In the genomic region with DNA sequence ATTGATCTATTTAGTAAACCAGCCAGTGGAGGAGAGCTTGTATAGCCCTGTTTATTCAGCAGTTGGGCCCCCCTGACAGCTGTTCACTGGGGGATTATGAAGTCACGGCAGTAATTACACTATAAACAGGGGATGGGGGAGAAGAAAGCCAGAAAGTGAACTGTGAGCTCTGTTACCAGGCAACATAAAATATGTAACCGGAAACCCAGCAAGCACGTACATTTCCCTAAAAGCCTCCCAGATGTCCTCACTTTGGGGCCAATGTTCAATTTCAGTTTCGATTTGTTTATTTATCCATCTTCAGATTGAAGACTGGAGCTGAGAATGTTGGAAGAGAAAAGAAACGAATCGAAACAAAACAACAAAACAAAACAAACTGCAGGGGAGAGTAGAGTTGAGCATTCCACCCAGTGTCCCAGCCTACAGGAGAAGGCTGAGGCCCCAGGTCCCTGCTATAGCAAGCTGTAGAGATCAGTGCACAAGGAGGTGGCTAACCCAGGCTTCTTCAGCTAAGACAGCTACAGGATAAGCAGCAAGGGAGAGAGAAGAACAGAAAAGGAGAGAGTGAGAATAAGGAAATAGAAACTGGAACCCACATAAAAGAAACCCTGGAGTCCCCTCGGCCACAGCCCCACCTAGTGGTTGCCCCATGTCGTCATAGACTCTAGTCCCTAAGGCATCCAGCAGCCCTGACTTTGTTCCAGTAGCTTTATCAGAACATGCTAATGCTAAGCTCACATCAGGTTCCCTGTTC, we compare ENCODE assay signal across 8 mouse cellular contexts.
A peak's percentile ranks its signal among the peaks of the same experiment; 100 is the strongest.
DNase-seq lines count a peak whose midpoint lies in the region; ATAC-seq lines count a peak whose summit lies in the region.

No protein-coding gene starts in this region.

- H3K4me1 ChIP-seq in forebrain, embryonic 11.5 days (replicated peaks; ENCODE audit: control insufficient read depth, insufficient read depth, low read length), result no peaks in the 10 kb centered on the region; the same call in 1 of the 2 replicates
- H3K4me1 ChIP-seq in forebrain, embryonic 12.5 days, result peaks cover 18% of the 10 kb centered on the region
- H3K4me1 ChIP-seq in liver, embryonic 13.5 days (replicated peaks), result no peaks in the 10 kb centered on the region; the same call in 1 of the 2 replicates

- no peaks in the 10 kb centered on the region for H3K27me3 ChIP-seq in forebrain, embryonic 11.5 days (ENCODE audit: control insufficient read depth, insufficient read depth, low read length)
- H3K27me3 ChIP-seq in forebrain, embryonic 12.5 days, result no peaks in the 10 kb centered on the region
- H3K27me3 ChIP-seq in liver, embryonic 13.5 days, result no peaks in the 10 kb centered on the region

- H3K9ac ChIP-seq in forebrain, embryonic 11.5 days (ENCODE audit: low read length), result no peak overlapping the region
- H3K9ac ChIP-seq in forebrain, embryonic 12.5 days, result no peak overlapping the region
- no peak overlapping the region for H3K9ac ChIP-seq in liver, embryonic 13.5 days

- H3K4me2 ChIP-seq in forebrain, embryonic 11.5 days (ENCODE audit: low read depth, low read length, severe bottlenecking), result no peak overlapping the region
- H3K4me2 ChIP-seq in forebrain, embryonic 12.5 days, result no peak overlapping the region
- H3K4me2 ChIP-seq in liver, embryonic 13.5 days, result 0 out of 2 replicates have a peak overlapping the region, but pooled peaks have one; percentile 19

- H3K9me3 ChIP-seq in forebrain, embryonic 11.5 days (ENCODE audit: control insufficient read depth, low read length), result no peaks in the 10 kb centered on the region
- no peaks in the 10 kb centered on the region for H3K9me3 ChIP-seq in forebrain, embryonic 12.5 days
- H3K9me3 ChIP-seq in liver, embryonic 13.5 days (replicated peaks), result no peaks in the 10 kb centered on the region

- 50% methylated on average over 8 of the region's 8 CpGs for WGBS in forebrain, embryonic 11.5 days
- WGBS in forebrain, embryonic 12.5 days, result 54% methylated on average over 8 of the region's 8 CpGs
- 30% methylated on average over 8 of the region's 8 CpGs for WGBS in liver, embryonic 13.5 days (ENCODE audit: insufficient replicate concordance)

- H3K4me3 ChIP-seq in forebrain, embryonic 11.5 days (ENCODE audit: low read depth, low read length), result no peak overlapping the region
- H3K4me3 ChIP-seq in forebrain, embryonic 12.5 days (replicated peaks), result no peak overlapping the region
- H3K4me3 ChIP-seq in liver, embryonic 13.5 days (replicated peaks), result no peak overlapping the region

- no peaks in the 10 kb centered on the region for H3K36me3 ChIP-seq in forebrain, embryonic 11.5 days (ENCODE audit: control insufficient read depth, insufficient read depth, low read length)
- H3K36me3 ChIP-seq in forebrain, embryonic 12.5 days (replicated peaks), result no peaks in the 10 kb centered on the region
- H3K36me3 ChIP-seq in liver, embryonic 13.5 days, result no peaks in the 10 kb centered on the region

- 0 out of 2 replicates have a peak, but pooled peaks have one; percentile 30 for ATAC-seq in forebrain, embryonic 11.5 days (replicated peaks; ENCODE audit: low FRiP score)
- no peak for ATAC-seq in forebrain, embryonic 12.5 days (ENCODE audit: low FRiP score)
- ATAC-seq in liver, embryonic 13.5 days (ENCODE audit: low read depth), result no peak

- DNase-seq in forebrain, embryonic 11.5 days (ENCODE audit: low spot score), result peak; percentile 50
- DNase-seq in brain, adult 2 months (ENCODE audit: low read depth, low spot score), result peak; percentile 52
- peak; percentile 63 for DNase-seq in gastrocnemius, postnatal 14 days
- DNase-seq in kidney, adult 18-20 months, result peak; percentile 35
- DNase-seq in liver, embryonic 13.5 days, result peak; percentile 2
- peak; percentile 79 for DNase-seq in naive thymus-derived CD4-positive, alpha-beta T cell, adult 2 months (ENCODE audit: low read depth)
- DNase-seq in testis, postnatal 10 days (ENCODE audit: low spot score), result peak; percentile 66

- H3K27ac ChIP-seq in forebrain, embryonic 11.5 days (ENCODE audit: low read depth, low read length), result no peak overlapping the region
- H3K27ac ChIP-seq in forebrain, embryonic 12.5 days, result no peak overlapping the region
- no peak overlapping the region for H3K27ac ChIP-seq in liver, embryonic 13.5 days

- intact Hi-C loops in gastrocnemius, postnatal 14 days (cut with DNase I; ENCODE audit: low total_unique reads), result loop anchor here (5.0 kb wide), 1 partner anchor 710 kb away; no protein-coding TSS in a partner anchor

Comparison
In these comparisons a context has a peak if more than half of its experiments do, and no peak if none do; other contexts are left out.
1. DNase-seq: peak in every context shown above with its lines; median percentile 79 in naive thymus-derived CD4-positive, alpha-beta T cell, adult 2 months; 66 in testis, postnatal 10 days; 63 in gastrocnemius, postnatal 14 days; 52 in brain, adult 2 months; 50 in forebrain, embryonic 11.5 days; 35 in kidney, adult 18-20 months; 2 in liver, embryonic 13.5 days.